Mouse (Mus musculus) frontal cortex, postnatal 25 days (tissue): ENCODE measurements around the gene Clec12a.
"Not testable (repeated sequence)": the region's sequence is repeated elsewhere in the genome, so short reads cannot be mapped to it uniquely, and the experiment has no call there.

ENCODE experiments used
- DNase-seq, 2 experiments: peaks; one replicate each; pipeline ENCODE4 v3.0.0; 2022; ENCODE audit warnings: low spot score in 2 of 2

The Clec12a gene

GRCm38 (mm10) chr6:129342391-129342790 lies at the start of gene Clec12a:
Gene Clec12a (plus strand): TSS chr6:129342691.
- DNase-seq: not testable (repeated sequence)

GRCm38 (mm10) chr6:129304180-129304579 lies 38.3 kb upstream of the Clec12a start:
- no peak for DNase-seq

GRCm38 (mm10) chr6:129312499-129312898 lies 30.0 kb upstream of the Clec12a start:
- no peak for DNase-seq

GRCm38 (mm10) chr6:129314655-129315168 lies 27.8 kb upstream of the Clec12a start:
- no peak for DNase-seq

GRCm38 (mm10) chr6:129315698-129316097 lies 26.8 kb upstream of the Clec12a start:
- no peak for DNase-seq

- DNase-seq: no peak
Measured at GRCm38 (mm10) chr6:129316463-129316862, 26.0 kb upstream of the Clec12a start.

GRCm38 (mm10) chr6:129318395-129318794 lies 24.1 kb upstream of the Clec12a start:
- DNase-seq: no peak

- no peak for DNase-seq
Measured at GRCm38 (mm10) chr6:129319331-129319730, 23.2 kb upstream of the Clec12a start.

- DNase-seq: no peak
Measured at GRCm38 (mm10) chr6:129326016-129326415, 16.5 kb upstream of the Clec12a start.

GRCm38 (mm10) chr6:129326568-129327150 lies 15.8 kb upstream of the Clec12a start:
- DNase-seq: no peak

GRCm38 (mm10) chr6:129331610-129332009 lies 10.9 kb upstream of the Clec12a start, which contains the start of gene 4922502D21Rik:
Gene 4922502D21Rik (minus strand): TSS chr6:129331796.
- no peak for DNase-seq

GRCm38 (mm10) chr6:129333674-129334078 lies 8.8 kb upstream of the Clec12a start:
- peak; percentile 5 to 11 for DNase-seq

- DNase-seq: no peak
Measured at GRCm38 (mm10) chr6:129337751-129338150, 4.7 kb upstream of the Clec12a start.

GRCm38 (mm10) chr6:129344408-129344807 lies 1.9 kb downstream of the Clec12a start:
- no peak for DNase-seq

- DNase-seq: no peak
Measured at GRCm38 (mm10) chr6:129349524-129350352, 7.2 kb downstream of the Clec12a start.

- no peak for DNase-seq
Measured at GRCm38 (mm10) chr6:129351091-129351490, 8.6 kb downstream of the Clec12a start.

- DNase-seq: no peak
Measured at GRCm38 (mm10) chr6:129355774-129356173, 13.3 kb downstream of the Clec12a start.

GRCm38 (mm10) chr6:129356430-129356829 lies 13.9 kb downstream of the Clec12a start:
- no peak for DNase-seq

- no peak for DNase-seq
Measured at GRCm38 (mm10) chr6:129359515-129359914, 17.0 kb downstream of the Clec12a start.

- DNase-seq: no peak
Measured at GRCm38 (mm10) chr6:129363942-129364341, 21.5 kb downstream of the Clec12a start.

GRCm38 (mm10) chr6:129365959-129366359 lies 23.5 kb downstream of the Clec12a start:
- no peak for DNase-seq

GRCm38 (mm10) chr6:129369374-129370132 lies 27.1 kb downstream of the Clec12a start:
- DNase-seq: no peak
